Mouse (Mus musculus): ENCODE results near the gene Csf2.

DNA sequence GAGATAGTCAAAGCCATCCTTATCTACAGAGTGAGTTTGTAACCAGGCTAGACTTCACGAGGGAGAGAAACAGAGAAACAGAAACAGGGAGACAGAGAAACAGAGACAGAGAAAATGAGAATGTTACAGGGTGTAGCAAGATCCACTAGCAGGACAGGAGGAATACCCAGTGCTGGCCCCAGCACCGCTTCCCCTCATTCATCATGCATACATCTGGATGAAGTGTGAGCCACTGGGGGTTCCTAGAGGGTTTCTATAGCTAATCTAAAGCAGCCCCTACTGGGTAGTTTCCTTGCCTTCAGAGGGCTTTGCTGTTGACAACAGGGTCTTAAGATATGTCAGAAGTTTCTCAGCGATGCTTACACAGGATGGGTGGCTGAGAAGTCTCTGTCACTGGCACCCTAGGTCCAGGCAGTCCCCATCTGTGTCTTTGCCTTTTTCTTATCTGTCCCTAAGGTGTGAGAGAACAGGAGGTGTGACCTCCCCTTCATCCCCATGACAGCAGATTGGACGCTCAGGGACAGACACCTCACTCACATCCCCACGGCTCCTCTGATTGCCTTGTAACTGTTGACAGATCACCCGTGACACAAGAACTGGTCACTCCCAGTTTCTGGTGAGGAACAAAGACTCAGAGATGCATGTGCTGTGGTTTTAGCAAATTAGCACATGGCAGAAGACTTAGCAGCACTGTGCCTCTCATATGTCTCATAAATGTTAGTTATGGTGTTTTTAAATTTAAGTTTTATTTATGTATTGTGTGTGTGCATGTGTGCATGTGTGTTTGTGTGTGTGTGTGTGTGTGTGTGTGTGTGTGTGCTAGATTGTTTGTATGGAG, 29.3 kb downstream of the Csf2 start:
- no peak for TF ChIP-seq CTCF (IDR thresholded peaks at IDR 0.05; ENCODE audit: borderline replicate concordance, extremely low read depth, insufficient read depth, insufficient read length)
- no peak for TF ChIP-seq POLR2A (IDR thresholded peaks at IDR 0.05; ENCODE audit: borderline replicate concordance, extremely low read depth, insufficient read depth, insufficient read length, poor library complexity, severe bottlenecking)
